Mouse (Mus musculus) cerebellum, adult 11 months (tissue): ENCODE measurements at regions not wholly inside any gene's neighbourhood (a gene's known extent, or its start where the extent isn't known, plus 50 kb on each side); places are given as distances from the start of the nearest gene placed in this dataset.

Experiments
- DNase-seq: peaks from one replicate; pipeline ENCODE4 v3.0.0; 2022

DNA sequence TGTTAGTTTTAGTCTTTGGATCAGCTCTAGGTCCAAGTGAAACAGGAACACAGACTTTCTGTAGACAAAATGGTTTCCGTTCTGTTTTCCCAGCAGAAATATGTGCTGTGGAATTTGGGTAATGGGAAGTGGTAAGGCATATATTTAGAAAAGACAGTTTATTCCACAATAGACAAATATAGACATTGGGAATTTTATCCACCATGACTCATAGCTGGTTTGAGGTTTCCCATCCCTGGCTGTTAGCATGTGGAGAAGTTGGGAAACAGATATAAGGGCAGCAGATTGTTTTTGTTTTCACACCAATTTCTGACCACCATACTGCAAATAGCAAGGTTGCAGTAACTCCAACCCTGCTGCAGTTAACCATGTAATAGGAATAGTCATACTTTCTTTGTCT lies 385.0 kb upstream of the Adam34 start:
- no peak for DNase-seq

DNA sequence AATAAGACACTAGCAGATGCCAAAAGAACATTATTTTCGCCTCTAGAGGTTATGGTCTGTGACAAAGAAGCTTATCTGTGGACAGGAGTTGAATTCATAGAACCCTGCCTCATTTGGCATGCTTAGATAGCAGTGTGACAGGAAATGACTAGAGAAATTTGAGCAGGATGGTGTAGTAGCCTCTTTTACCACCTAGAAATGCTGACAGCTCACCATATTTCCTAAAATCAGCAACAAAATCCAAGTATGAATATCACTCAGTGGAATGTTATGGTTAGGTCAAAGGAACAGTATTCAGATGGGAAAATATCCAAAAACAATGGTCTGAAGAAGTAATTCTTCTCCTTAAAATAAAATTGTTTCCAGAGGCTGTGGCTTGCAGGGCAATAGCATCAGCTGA lies 383.6 kb upstream of the Adam34 start:
- no peak for DNase-seq

DNA sequence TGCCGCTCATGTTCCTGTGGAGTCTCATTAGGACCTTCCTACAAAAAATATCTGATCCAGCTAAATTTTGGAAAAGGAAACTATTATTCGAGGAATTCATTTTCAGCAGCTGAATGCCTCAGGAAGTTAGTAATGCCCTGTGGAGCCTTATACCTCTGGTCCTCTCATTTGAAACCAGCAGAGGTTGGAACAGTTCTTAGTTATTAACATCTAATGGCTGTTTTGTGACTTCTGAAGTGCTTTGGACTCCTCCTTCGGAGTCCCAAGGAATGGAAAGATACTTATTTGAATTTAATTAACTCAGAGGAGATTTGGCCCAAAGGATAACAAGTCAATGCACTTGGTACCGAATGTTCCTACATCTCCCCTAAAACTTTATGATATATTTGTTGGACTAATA lies 372.2 kb upstream of the Adam34 start:
- DNase-seq, result no peak

DNA sequence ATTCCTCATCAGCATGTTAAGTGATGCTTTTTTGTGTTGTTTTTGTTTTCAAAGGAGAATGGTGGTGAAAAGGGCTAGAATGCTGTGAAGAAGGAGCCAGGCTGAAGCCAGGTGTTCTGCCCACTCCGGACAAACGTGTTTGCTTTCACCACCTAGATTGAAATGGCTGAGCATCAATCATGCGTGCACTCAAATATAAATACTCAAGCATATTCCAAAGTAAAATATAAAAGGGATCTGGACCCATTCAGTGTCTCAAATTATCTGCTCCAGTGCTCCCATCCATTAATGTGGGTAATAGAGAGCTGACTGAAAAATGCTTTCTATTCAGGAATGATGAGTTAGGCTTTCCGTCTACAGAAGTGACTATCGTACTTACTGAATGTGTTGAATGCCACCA lies 349.0 kb upstream of the Adam34 start:
- DNase-seq, result no peak

DNA sequence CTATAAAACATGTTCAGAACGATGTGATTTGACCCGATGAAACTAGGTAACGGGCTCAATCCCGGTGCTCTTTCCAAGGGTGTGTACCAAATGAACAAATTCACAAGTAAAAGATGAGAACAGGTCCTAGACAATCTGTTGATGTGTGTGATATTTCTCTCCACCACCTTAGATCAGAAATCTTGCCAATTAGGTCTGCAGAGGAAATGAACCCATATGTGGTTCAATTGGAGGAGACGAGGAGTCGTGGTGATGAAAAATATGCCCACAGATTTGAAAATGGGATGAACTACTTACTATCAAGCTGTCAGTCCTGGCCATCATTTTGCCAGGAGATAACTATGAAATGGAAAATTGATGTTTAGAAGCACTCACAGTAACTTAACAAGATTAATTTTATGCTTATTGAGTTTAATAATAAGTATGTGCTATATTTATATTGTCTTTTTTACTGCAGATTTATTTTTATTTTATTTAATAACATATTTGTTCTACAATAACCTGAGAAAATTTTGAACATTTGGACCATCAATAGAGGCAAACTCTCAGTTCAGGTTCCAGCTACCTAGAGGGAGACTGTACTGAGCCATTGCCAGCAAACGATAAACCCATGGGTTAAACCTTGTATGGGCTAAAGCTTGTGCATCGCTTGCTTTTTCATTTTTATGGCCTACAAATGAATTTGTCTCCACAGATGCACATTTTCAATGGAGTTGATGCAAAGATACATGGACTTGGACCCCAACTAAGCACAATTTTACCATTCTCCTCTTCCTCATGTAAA lies 332.9 kb upstream of the Adam34 start:
- DNase-seq, result peak; percentile 56

DNA sequence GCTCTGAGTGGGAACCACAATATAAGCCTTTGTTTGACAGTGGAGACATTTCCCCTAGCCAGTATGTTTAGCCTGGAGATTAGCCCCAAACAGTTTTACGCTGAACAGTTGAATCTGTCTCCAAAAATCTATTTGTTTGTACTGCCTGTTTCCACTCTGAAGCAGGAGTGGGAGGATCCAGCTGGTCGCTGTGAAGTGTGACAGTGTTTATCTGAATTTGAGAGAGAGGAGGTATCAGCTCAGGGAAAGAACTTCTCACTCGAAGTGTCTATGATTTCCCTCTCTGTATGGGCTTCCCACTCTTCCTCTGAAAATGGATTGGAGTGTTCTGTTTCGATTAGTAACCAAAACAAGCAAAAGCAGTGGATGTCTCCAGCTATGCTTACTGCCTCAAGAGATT lies 324.4 kb upstream of the Adam34 start:
- DNase-seq, result no peak

DNA sequence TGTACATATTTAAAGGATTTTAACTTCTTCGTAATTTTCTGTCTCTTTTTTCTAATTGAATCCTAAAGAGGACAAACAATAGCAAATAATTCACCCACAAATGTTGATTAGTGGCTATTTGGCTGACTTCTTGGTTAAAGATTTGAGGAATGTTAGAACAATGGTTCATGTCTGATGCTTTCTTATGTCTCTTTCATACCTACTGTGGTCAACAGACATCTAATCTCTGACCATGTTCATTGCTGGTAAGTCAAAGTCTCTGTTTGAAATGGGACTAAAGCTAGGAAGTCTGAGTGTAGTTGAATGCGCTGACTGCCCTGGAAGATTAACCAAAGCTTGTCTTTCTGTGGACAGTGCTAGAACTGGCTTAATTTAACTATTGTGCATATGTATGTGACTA lies 321.5 kb upstream of the Adam34 start:
- DNase-seq, result no peak

DNA sequence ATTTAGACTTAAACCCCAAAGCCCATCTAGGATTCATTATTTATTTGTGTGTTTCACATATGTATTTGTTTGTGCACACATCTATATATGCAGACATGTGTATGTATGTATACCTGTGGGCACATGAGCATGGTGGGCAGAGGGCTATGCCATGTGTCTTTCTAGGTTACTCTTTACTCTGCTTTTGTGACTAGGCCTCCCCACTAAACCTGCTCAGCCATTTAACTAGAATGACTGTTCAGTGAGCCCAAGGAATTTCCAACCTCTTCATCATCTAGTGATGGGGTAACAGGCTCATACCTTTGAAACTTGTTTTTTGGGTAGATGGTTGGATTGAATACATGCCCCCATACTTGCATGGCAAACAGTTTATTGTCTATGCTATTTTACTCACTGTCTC lies 321.1 kb upstream of the Adam34 start:
- no peak for DNase-seq

DNA sequence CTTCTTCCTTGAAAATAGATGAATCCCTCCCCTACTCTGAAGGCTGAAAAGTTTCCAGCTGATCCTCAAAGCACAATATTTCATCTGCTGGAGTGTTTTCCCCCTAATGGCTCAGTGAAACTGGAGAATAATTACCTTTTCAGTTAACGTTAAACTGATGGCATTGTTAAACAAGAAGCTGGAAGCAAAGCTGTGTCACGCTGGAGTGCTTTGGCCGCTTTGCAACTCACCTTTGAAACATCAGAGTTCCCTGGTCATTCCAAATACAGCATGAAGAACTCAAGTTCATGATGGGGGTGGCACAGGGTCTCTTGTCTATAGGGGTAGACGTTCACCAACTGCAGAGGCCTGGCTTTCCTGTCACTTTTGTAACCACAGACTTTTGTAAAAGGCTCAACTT lies 317.9 kb upstream of the Adam34 start:
- no peak for DNase-seq

DNA sequence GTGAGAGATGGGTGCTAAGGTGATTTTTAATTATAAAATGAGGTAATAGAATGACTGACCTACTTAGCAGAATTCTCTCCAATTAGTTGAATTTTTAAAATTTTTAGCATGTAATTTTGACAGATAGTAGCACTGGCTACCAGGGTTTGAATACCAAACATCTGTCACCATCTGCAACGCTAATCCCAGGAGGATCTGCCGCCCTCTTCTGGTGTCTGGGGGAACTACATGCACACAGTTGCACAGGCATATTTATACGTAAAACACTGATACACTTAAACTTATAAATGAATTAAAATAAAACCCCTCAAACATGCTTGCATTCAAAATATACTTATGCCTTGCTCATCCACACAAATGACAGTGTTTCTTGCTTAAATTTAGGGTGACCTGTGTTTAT lies 316.1 kb upstream of the Adam34 start:
- DNase-seq, result peak; percentile 21

DNA sequence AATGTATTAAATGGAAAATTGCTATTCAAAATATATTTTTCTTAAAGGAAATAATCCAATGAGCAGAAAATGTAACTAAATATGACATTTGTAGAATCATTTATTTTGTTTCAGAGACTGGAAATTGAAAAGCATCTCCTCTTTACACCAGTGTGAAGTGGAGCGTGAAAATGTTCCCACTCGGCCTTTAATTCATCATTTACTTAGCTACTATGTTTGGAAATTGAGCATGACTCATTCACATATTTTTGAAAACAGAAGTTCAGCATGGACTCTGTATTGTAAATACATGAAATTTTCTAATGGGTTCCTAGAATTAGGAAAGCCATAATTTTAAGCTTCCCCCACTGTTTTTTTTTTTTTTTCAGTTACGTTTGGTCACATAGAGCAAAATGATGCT lies 314.2 kb upstream of the Adam34 start:
- DNase-seq, result no peak
